Mouse (Mus musculus): ENCODE data around the gene Anks1. TPM values are rescaled to one million over a fixed set of nuclear protein-coding genes. Genes with fewer than 3 reads are reported as not detected.

Anks1 gene
- polyA plus RNA-seq, 1 experiment from 2014 or later, result 61.0 TPM

- no peak overlapping the region for H3K4me2 ChIP-seq
- no peaks in the 10 kb centered on the region for H3K27me3 ChIP-seq
- ATAC-seq (ENCODE audit: low FRiP score), result no peak
- H3K36me3 ChIP-seq (replicated peaks), result no peaks in the 10 kb centered on the region
- no peaks in the 10 kb centered on the region for H3K9me3 ChIP-seq
- peaks cover 8% of the 10 kb centered on the region for H3K4me1 ChIP-seq
- no peak overlapping the region for H3K9ac ChIP-seq
- H3K4me3 ChIP-seq (replicated peaks), result no peak overlapping the region
- H3K27ac ChIP-seq, result no peak overlapping the region
- 91% methylated on average over 4 of the region's 4 CpGs for WGBS
These were observed 28.0 kb downstream of the Anks1 start for GRCm38 (mm10) chr17:27937054-27937615.

GRCm38 (mm10) chr17:27938121-27938754 lies 29.1 kb downstream of the Anks1 start:
- Histone ChIP-seq H3K4me2 (no peak overlapping the region), H3K36me3 (replicated peaks) (no peaks in the 10 kb centered on the region), H3K27ac (no peak overlapping the region), H3K4me3 (replicated peaks) (no peak overlapping the region), H3K27me3 (no peaks in the 10 kb centered on the region), H3K4me1 (peaks cover 8% of the 10 kb centered on the region), H3K9ac (no peak overlapping the region), H3K9me3 (no peaks in the 10 kb centered on the region)
- WGBS, result 87% methylated on average over 12 of the region's 12 CpGs
- no peak for ATAC-seq (ENCODE audit: low FRiP score)

GRCm38 (mm10) chr17:27939028-27939427 lies 29.9 kb downstream of the Anks1 start:
- H3K27ac ChIP-seq, result no peak overlapping the region
- H3K4me3 ChIP-seq (replicated peaks), result no peak overlapping the region
- 86% methylated on average over 5 of the region's 5 CpGs for WGBS
- H3K9ac ChIP-seq, result no peak overlapping the region
- H3K4me2 ChIP-seq, result no peak overlapping the region
- H3K36me3 ChIP-seq (replicated peaks), result no peaks in the 10 kb centered on the region
- H3K9me3 ChIP-seq, result no peaks in the 10 kb centered on the region
- H3K27me3 ChIP-seq, result no peaks in the 10 kb centered on the region
- no peak for ATAC-seq (ENCODE audit: low FRiP score)
- peaks cover 8% of the 10 kb centered on the region for H3K4me1 ChIP-seq

- WGBS, result 78% methylated on average over 4 of the region's 4 CpGs
- H3K4me1 ChIP-seq, result peaks cover 12% of the 10 kb centered on the region
- H3K4me2 ChIP-seq, result no peak overlapping the region
- H3K4me3 ChIP-seq (replicated peaks), result no peak overlapping the region
- no peaks in the 10 kb centered on the region for H3K27me3 ChIP-seq
- ATAC-seq (ENCODE audit: low FRiP score), result no peak
- no peak overlapping the region for H3K27ac ChIP-seq
- H3K9ac ChIP-seq, result no peak overlapping the region
- no peaks in the 10 kb centered on the region for H3K36me3 ChIP-seq (replicated peaks)
- no peaks in the 10 kb centered on the region for H3K9me3 ChIP-seq
These were observed 31.2 kb downstream of the Anks1 start for GRCm38 (mm10) chr17:27940352-27940751.

- Histone ChIP-seq H3K9me3 (no peaks in the 10 kb centered on the region), H3K36me3 (replicated peaks) (no peaks in the 10 kb centered on the region), H3K4me2 (no peak overlapping the region), H3K4me1 (peaks cover 20% of the 10 kb centered on the region), H3K9ac (no peak overlapping the region), H3K27ac (no peak overlapping the region), H3K27me3 (no peaks in the 10 kb centered on the region), H3K4me3 (replicated peaks) (no peak overlapping the region)
- no peak for ATAC-seq (ENCODE audit: low FRiP score)
- WGBS, result 83% methylated on average over 5 of the region's 5 CpGs
These were observed 32.1 kb downstream of the Anks1 start for GRCm38 (mm10) chr17:27941178-27941577.

GRCm38 (mm10) chr17:27941698-27942097 lies 32.6 kb downstream of the Anks1 start:
- no peak overlapping the region for H3K4me3 ChIP-seq (replicated peaks)
- no peak overlapping the region for H3K4me2 ChIP-seq
- no peaks in the 10 kb centered on the region for H3K27me3 ChIP-seq
- ATAC-seq (ENCODE audit: low FRiP score), result no peak
- no peak overlapping the region for H3K27ac ChIP-seq
- WGBS, result 84% methylated on average over 2 of the region's 2 CpGs
- H3K4me1 ChIP-seq, result peaks cover 25% of the 10 kb centered on the region
- no peaks in the 10 kb centered on the region for H3K9me3 ChIP-seq
- no peaks in the 10 kb centered on the region for H3K36me3 ChIP-seq (replicated peaks)
- H3K9ac ChIP-seq, result no peak overlapping the region

GRCm38 (mm10) chr17:27942131-27942530 lies 33.0 kb downstream of the Anks1 start:
- no peak overlapping the region for H3K27ac ChIP-seq
- H3K4me3 ChIP-seq (replicated peaks), result no peak overlapping the region
- no peaks in the 10 kb centered on the region for H3K36me3 ChIP-seq (replicated peaks)
- ATAC-seq (ENCODE audit: low FRiP score), result no peak
- H3K9ac ChIP-seq, result no peak overlapping the region
- H3K9me3 ChIP-seq, result no peaks in the 10 kb centered on the region
- H3K4me2 ChIP-seq, result no peak overlapping the region
- H3K4me1 ChIP-seq, result peaks cover 25% of the 10 kb centered on the region
- H3K27me3 ChIP-seq, result no peaks in the 10 kb centered on the region
- WGBS, result 89% methylated on average over 4 of the region's 4 CpGs

GRCm38 (mm10) chr17:27945546-27946216 lies 36.6 kb downstream of the Anks1 start:
- WGBS, result 51% methylated on average over 6 of the region's 6 CpGs
- H3K9ac ChIP-seq, result no peak overlapping the region
- no peaks in the 10 kb centered on the region for H3K27me3 ChIP-seq
- no peak for ATAC-seq (ENCODE audit: low FRiP score)
- H3K4me1 ChIP-seq, result peaks cover 18% of the 10 kb centered on the region
- no peaks in the 10 kb centered on the region for H3K9me3 ChIP-seq
- H3K27ac ChIP-seq, result peak overlapping the region; percentile 72
- no peak overlapping the region for H3K4me3 ChIP-seq (replicated peaks)
- no peaks in the 10 kb centered on the region for H3K36me3 ChIP-seq (replicated peaks)
- peak overlapping the region; percentile 2; the same call in 1 of the 2 replicates for H3K4me2 ChIP-seq

GRCm38 (mm10) chr17:27946371-27946770 lies 37.3 kb downstream of the Anks1 start:
- peaks cover 17% of the 10 kb centered on the region for H3K4me1 ChIP-seq
- WGBS, result 84% methylated on average over 8 of the region's 8 CpGs
- no peaks in the 10 kb centered on the region for H3K36me3 ChIP-seq (replicated peaks)
- ATAC-seq (ENCODE audit: low FRiP score), result no peak
- H3K27ac ChIP-seq, result peak overlapping the region; percentile 72; the same call in 1 of the 2 replicates
- no peak overlapping the region for H3K4me3 ChIP-seq (replicated peaks)
- H3K4me2 ChIP-seq, result no peak overlapping the region
- no peaks in the 10 kb centered on the region for H3K9me3 ChIP-seq
- H3K9ac ChIP-seq, result no peak overlapping the region
- no peaks in the 10 kb centered on the region for H3K27me3 ChIP-seq

GRCm38 (mm10) chr17:27947155-27947554 lies 38.0 kb downstream of the Anks1 start:
- Histone ChIP-seq H3K4me1 (peaks cover 17% of the 10 kb centered on the region), H3K4me2 (no peak overlapping the region), H3K9me3 (no peaks in the 10 kb centered on the region), H3K27me3 (no peaks in the 10 kb centered on the region), H3K27ac (no peak overlapping the region), H3K36me3 (replicated peaks) (no peaks in the 10 kb centered on the region), H3K4me3 (replicated peaks) (no peak overlapping the region), H3K9ac (no peak overlapping the region)
- 70% methylated on average over 2 of the region's 2 CpGs for WGBS
- no peak for ATAC-seq (ENCODE audit: low FRiP score)

GRCm38 (mm10) chr17:27953136-27953535 lies 44.0 kb downstream of the Anks1 start:
- ATAC-seq (ENCODE audit: low FRiP score), result no peak
- Histone ChIP-seq H3K4me3 (replicated peaks) (no peak overlapping the region), H3K9me3 (no peaks in the 10 kb centered on the region), H3K9ac (no peak overlapping the region), H3K4me1 (no peaks in the 10 kb centered on the region; the same call in 1 of the 2 replicates), H3K27ac (no peak overlapping the region), H3K4me2 (no peak overlapping the region), H3K27me3 (no peaks in the 10 kb centered on the region), H3K36me3 (replicated peaks) (no peaks in the 10 kb centered on the region)
- WGBS, result 84% methylated on average over 6 of the region's 6 CpGs

- Histone ChIP-seq H3K4me2 (no peak overlapping the region), H3K27ac (no peak overlapping the region), H3K36me3 (replicated peaks) (no peaks in the 10 kb centered on the region), H3K4me1 (no peaks in the 10 kb centered on the region; the same call in 1 of the 2 replicates), H3K9me3 (no peaks in the 10 kb centered on the region), H3K4me3 (replicated peaks) (no peak overlapping the region), H3K27me3 (no peaks in the 10 kb centered on the region), H3K9ac (no peak overlapping the region)
- 84% methylated on average over 14 of the region's 14 CpGs for WGBS
- no peak for ATAC-seq (ENCODE audit: low FRiP score)
These were observed 45.7 kb downstream of the Anks1 start for GRCm38 (mm10) chr17:27954629-27955402.

All from forebrain, embryonic 12.5 days (tissue).